Mouse (Mus musculus): ENCODE measurements around the gene 2010106E10Rik. TPM values are rescaled to one million over a fixed set of nuclear protein-coding genes. Genes with fewer than 3 reads are reported as not detected.

The 2010106E10Rik gene
- total RNA-seq (2021), result not detected

DNA sequence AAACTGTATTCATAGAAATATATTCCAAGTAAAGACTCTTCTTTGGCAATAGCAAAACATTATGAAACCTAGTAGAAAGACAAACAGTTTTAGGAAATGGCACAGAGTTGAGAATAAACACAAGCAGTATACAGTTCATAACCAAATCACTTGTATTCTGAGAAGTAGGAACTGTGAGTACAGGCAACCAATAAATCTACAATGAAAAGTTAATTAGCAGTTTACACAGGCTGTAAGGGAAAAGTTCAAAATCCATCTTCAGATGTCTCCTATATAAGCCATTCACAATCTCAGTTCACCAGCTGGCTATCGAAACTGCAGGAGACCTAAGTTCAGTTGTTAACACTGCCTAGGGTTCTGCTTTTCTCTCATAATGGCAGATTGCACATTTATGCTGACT, at the start of gene 2010106E10Rik:
TSS of gene 2010106E10Rik (plus strand) at position 301 of the 400 bp plus-strand sequence.
- no peak for DNase-seq
- intact Hi-C loops (cut with DNase I), result no loop called here

DNA sequence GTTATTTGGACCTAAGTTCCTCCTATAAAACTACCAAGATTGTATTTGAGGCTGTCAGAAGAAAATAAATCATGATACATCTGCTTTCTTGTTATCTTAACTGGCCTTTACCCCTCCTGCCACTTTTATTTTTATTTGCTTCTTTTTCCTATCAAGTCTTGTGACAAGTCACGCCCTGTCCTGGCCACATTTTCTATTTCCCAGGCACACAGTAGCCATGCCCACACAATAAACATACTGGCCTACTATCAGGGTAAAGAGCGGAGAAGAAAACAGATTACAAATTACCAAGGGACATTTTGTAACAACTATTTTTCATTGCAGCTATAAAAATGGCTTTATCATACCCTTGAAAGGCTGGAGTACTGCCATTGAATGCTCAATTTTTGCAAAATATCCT, 10.6 kb downstream of the 2010106E10Rik start:
- DNase-seq, result no peak
- intact Hi-C loops (cut with DNase I), result no loop called here

DNA sequence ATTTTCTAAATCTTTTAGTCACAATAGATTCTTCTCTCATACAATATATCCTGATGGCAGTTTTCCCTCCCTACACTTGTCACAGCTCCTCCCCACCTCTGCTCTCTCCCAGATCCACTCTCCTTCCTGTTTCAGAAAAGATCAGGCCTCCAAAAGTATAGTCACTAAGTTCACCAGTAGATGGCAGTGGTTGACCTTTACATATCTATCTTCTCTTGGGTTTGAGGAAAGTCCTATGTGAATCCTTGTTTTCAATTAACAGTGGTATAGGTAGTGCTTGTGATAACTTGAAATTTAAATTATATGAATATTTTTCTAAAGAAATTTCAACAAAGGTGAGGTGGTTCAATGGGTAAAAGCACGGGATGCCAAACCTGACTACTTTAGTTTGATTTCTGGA, 29.7 kb downstream of the 2010106E10Rik start:
- intact Hi-C loops (cut with DNase I), result no loop called here
- DNase-seq, result no peak

DNA sequence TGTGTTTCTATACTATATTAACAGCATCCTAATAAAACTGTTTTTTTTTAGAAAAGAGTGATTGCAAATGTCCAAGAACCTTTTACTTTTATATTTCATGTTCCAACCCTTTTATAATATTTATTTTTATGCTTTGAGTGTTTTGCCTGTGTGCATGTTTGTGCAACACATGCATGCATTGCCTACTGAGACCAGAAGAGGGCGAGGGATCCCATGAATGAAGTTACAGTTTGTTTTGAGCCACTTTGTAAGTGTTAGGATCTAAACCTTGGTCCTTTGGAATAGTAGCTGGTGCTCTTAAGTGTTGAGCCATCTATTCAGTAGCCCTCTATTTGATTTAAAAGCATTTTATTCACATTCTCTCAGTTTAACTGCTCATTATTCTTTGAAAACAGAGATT, 48.0 kb downstream of the 2010106E10Rik start:
- intact Hi-C loops (cut with DNase I), result no loop called here
- no peak for DNase-seq

DNA sequence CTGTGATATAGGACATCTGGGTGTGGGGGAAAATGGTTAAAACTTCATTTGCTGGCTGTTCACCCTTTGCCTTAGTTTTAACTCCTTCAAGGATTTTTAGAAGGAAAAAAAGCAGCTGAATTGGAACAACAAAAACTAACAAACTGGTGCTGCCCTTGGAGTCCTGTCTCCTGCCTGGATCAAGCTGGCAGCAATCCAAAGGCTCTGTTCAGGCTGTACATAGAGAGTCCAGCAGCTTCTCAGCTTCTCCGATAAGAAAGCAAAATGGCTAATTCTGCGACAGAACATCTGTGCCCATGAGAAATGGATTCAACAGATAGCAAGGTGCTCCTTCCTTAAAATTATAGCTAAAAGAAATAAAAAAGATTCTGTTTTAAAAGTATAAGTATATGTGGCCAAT, 72.6 kb downstream of the 2010106E10Rik start:
- peak; percentile 17 for DNase-seq

DNA sequence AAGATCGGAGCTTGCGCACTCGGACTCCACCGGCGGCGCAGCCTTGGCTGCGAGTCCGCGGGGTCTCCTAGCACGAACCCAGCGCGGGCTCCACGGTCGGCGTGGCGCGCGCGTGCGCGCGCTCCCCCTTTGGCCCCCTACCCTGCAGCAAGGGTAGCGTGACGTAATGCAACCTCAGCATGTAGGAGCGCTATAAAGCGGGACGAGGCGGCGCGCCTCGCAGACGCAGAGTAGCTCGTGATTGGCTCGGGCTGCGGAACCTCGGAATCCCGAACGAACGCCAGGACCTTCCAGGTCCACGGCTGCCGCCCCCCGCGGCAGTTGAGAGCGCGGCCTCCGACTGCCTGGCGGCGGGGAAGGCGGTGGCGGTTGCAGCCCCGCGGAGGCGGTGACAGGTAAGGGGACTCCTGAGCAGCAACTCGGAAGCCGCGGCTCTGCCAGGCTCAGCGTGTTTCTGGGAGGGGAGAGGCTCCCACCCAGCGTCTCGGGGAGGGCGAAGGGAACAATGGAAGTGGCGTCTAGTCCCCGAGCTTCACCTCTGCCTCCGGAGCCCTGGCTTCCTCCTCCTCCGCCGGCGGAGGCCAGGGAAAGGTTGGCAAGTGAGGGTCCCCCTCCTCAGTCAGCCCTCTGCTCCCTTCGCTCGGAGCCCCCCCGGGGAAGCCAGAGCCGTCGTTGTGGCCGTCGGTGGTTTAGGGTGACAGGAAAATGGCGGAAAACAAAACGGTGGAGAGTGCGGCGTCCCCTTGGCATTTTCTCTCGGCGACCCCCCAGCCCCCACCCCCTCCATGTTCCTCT, 105.6 kb downstream of the 2010106E10Rik start, which contains the start of gene Zfp711:
TSS of gene Zfp711 (plus strand) at position 16 of the 795 bp plus-strand sequence.
- intact Hi-C loops (cut with DNase I), result no loop called here
- peak; percentile 83 for DNase-seq

More for the DNA sequence above, 72.6 kb downstream of the 2010106E10Rik start:
- intact Hi-C loops (cut with DNase I), result no loop called here

DNA sequence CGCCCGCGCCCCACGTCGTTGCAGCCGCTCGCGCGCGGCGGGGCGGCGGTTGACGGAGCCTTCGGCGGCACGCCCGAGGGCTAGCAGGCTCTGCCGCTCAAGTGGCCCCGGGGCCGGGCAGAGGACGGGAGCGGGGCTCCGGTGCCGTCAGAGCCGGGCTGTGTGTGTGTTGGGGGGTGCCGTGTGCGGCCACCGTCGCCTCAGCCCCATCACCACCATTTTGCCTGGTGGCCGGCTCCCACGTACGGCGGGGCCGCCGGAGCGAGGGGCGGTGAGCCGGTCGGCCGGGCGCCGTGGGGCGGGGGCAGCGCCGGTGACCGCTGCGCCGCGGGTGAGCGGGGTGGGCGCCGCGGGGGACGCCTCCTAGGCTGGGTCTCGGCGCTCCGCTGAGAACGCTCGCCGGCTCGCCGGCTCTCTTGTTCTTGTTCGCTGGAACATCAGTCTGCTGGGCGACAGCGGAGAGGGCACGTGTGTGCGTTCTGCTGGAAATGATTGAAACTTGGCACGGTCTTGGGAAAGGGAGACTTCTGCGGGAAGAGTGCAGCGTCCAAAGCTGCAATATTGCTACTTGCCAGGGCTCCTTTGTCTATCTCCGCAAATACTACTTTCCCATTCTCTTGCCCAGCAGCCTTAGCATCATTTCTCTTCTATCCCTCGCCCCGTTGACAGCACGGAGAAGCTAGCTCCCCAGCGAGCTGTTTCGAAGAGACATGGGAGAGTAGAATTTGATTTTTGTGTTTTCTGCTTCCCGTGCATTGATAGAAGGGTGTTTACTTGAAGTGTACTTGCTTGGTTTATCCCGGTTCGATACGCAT, 106.4 kb downstream of the 2010106E10Rik start:
- intact Hi-C loops (cut with DNase I), result no loop called here
- DNase-seq, result peak; percentile 62

Other genes with a start within 250 kb of the 2010106E10Rik start
- gene Apool, start 183.9 kb upstream of the 2010106E10Rik start, total RNA-seq (2021), result 1 to 10 TPM; 4.6 to 6.3 TPM
- gene Satl1, start 88.5 kb upstream of the 2010106E10Rik start, total RNA-seq (2021), result not detected
- 10 to 100 TPM; 32.2 to 35.6 TPM for gene Zfp711, start 105.3 kb downstream of the 2010106E10Rik start, total RNA-seq (2021)
- not detected for gene Pof1b, start 203.4 kb downstream of the 2010106E10Rik start, total RNA-seq (2021)